Mouse (Mus musculus) 3T3-L1 (cell line): ENCODE measurements around the gene Phf21a.

Source experiments
- DNase-seq: peaks from one replicate; pipeline ENCODE4 v3.0.0-alpha.2; 2015; ENCODE audit warnings: low read depth, low spot score

Phf21a gene

GRCm38 (mm10) chr2:92402591-92403326 lies 309.8 kb downstream of the Phf21a start:
- no peak for DNase-seq

GRCm38 (mm10) chr2:92403776-92404319 lies 310.9 kb downstream of the Phf21a start:
- DNase-seq, result no peak

- DNase-seq, result no peak
Observed at GRCm38 (mm10) chr2:92404737-92405136, 311.8 kb downstream of the Phf21a start.

- DNase-seq, result no peak
Observed at GRCm38 (mm10) chr2:92405687-92406086, 312.8 kb downstream of the Phf21a start.

GRCm38 (mm10) chr2:92408309-92409045 lies 315.6 kb downstream of the Phf21a start:
- DNase-seq, result no peak

- no peak for DNase-seq
Observed at GRCm38 (mm10) chr2:92411705-92412104, 318.8 kb downstream of the Phf21a start.
